Mouse (Mus musculus) adrenal gland, adult (tissue): ENCODE data around the gene Plk3.

ENCODE experiments used
- DNase-seq, 2 experiments: peaks; one replicate each; pipeline ENCODE4 v3.0.0; 2022 to 2023; ENCODE audit warnings: low spot score in 1 of 2; ENCODE audit not compliant: inconsistent age in 2 of 2

Plk3 gene

GRCm38 (mm10) chr4:117139217-117139612, 5.5 kb upstream of the Plk3 start:
- DNase-seq: peak; percentile 53 to 84

DNA sequence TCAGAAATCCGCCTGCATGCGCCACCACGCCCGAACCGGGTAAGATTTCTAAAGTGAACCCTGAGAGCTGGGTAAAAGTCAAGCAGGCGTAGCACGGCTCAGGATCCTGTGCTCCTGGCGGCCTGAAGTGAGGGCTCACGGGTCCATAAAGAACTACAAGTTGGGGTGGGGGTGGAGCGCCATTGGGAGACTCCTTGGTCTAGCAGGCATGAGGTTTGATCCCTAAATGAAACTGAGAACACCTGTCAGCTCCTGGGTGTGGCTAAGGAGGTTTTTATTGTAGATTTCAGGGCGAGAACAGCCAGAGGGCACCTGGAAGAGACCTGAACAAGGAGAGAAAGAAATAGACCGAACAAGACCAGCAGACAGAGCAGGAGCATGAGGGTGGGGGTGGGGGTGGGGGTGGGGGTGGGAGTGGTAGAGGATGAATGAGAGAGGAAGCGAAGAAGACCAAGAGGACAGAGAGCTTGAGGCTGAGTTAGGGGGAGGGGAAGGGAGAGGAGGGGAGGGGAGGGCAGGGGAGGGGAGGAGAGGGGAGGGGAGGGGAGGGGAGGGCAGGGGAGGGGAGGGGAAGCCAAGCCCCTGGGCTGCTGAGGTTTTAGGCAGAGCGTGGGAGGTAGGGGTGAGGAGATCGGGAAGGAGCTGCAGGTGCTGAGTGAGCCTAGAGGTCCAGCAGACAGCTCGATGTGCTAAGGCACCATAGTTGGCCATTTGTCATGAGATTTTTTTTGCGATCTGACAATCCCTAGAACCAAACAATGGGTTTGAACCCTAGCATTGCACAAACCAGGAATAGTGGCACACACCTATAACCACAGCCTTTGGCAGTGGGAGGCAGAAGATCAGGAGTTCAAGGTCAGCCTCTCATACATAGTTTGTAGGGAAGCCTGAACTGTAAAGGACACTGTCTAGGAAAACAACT, 4.8 kb upstream of the Plk3 start:
- no peak for DNase-seq

DNA sequence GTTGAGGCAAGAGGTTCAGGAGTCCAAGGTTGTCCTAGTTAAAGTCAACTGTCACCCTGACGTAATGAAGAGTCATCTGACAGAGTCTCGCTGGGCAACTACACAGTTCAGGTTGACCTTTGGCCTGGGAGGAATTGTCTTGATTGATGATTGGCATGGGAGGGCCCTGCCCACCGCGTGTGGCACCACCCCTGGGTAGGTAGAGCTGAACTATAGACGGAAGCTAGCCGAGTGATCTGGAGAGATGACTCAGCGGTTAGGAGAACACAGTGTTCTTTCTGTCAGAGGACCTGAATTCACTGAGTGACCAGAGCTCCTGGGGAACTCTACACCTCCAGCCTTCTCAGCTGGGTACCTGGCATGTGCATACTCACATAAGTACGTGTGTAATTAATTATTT, 2.3 kb upstream of the Plk3 start:
- peak; percentile 94 to 95 for DNase-seq

- peak; percentile 48 to 70 for DNase-seq
These were observed 835 bp upstream of the Plk3 start for GRCm38 (mm10) chr4:117134601-117134995.

DNA sequence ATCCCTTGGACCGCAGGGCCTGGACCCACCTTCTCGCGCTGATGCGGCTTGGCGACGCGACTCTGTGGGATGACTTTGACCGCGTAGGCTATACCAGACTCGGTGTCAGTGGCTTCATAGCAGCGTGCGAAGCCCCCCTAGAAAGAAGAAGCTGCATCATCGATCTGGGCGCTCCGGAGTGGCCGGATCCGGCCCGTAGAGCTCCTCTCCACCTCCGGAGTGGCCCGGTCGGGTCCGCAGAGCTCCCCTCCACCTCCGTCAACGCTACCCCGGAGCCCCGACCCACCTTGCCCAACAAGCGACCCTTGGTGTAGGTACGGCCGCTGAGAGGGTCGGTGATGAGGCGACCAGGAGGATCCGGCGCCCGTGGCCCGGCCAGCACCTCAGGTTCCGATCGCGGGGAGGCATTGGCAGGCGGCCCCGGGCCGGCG, 382 bp downstream of the Plk3 start:
- DNase-seq: no peak

GRCm38 (mm10) chr4:117132794-117133143, 994 bp downstream of the Plk3 start:
- DNase-seq: no peak

DNA sequence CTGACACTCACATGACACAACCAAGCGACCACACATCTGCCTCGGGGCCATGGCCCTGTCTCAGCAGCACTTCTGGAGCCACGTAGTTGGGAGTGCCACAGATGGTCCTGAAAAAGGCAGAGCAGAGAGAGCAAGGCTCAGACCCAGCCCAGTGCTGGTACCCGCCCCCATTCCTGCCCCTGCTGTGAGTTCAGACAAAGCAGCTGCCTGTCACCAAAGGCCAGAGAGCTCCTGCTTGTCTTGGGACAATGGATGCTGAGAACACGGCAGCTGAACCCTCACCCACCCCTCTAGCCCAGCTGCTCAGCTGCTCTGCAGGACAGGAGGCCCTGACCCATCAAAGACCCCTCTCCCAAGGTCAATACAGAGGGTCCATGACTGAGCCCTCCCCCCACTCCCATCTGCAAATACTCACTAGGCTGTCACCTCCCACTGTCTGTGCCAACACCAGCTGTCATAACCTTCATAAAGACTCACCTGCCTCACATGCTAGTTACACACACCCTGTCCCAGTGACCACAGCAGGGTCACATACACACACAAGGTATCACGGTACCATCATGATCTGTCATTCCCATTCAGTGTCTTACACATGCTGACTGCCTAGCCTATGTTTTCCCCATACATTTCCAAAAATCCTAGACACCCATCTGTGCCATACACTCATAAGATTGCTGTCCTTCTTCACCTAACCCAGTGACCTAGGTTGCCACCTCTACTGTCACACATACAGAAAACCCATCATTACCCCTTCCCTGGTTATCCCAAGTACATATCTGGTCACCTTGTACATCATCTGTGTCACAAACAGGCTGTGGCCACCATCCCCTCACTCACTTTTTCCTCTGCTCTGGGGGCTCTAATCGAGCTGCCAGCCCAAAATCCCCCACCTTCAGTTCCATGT, 1.6 kb downstream of the Plk3 start:
- no peak for DNase-seq

- DNase-seq: no peak
These were observed 2.6 kb downstream of the Plk3 start for GRCm38 (mm10) chr4:117131198-117131597.

DNA sequence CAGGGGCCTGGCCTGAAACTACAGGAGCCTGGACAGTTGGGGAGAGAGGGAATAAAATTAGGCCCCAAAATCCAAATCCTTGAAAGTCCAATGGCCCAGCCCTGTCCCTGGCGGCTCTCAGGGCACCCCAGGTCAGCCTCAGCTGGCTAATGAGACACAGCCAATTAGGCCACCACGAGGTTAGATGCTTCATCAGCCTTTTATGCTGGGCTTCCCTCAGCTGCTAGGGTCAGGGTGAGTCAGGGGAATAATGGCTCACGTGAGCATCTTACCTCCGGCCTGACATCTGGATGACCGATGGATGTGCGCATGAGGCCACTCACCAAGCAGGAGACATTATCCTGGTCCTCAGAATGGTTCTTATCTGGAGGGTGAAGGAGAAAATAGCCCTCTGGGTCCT, 3.0 kb downstream of the Plk3 start:
- DNase-seq: no peak

DNA sequence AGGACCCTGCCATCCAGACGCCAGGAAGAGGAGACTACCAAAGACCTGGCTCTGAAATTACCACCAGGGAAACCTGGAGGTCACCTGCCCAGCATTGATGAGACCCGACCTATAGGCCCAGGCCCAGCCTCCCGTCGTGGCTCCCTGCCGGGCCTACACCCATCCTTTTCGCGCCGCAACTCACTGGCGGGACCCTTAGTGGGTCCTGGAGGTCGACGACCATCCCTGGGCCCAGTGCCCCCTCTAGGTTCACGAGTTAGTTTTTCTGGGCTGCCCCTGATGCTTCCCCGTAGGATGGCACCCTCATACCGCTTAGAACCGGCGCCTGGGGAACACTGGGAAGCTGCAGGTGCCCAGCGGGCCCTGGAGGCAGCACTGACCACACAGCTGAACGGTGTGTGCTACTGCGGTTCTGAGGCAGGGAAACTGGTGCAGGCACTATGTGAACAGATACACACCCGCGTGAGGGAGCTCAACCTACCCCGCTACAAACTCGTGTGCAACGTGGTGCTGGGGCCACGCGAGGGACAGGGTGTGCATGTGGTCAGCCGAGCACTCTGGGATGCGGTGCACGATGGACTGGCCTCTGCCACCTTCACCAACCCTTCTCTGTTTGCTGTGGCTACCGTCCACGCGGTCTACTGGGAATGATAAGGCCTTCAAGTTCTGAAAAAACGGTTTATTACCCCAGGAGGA, 5.6 kb downstream of the Plk3 start:
- no peak for DNase-seq

GRCm38 (mm10) chr4:117126675-117127290, 7.0 kb downstream of the Plk3 start, which contains the start of gene Tctex1d4:
Gene Tctex1d4, plus strand, starts transcription at chr4:117126794.
- no peak for DNase-seq

DNA sequence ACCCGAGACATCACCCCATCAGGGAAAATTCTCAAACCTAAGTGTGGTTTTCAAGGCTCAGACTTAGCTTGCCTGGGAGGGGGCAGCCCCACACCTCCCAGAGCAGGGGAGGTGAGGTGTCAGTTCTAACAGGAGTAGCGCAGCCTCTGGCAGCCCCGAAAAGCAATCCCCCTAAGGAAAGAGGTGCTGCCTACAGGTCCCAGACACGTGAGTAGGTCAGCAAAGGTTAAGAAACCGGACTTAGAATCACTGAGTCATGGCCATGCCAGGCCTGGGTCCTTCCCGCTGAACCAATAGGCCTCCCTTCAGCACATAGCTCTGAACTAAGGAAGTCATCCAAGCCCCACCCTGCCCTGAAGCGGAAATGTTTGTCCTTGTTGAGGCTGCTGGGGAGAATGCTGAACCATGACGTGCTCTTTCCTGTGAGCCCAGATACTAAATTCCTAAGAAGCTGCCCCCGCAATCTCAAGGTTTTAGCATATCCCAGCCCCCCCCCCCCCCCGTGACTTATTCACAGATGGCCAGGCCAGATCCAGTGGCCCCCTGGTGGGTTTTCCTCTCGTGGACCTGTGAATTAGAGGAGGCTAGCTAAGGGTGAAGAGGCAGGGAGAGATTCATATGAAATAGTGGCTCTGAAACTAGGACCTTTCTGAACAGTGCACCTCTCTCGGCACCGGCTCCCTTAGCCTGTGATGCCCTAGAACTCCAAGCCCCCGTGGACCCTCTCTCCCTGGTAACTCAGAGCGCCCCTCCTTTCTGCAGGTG, 7.7 kb downstream of the Plk3 start:
- peak; percentile 85 to 92 for DNase-seq

DNA sequence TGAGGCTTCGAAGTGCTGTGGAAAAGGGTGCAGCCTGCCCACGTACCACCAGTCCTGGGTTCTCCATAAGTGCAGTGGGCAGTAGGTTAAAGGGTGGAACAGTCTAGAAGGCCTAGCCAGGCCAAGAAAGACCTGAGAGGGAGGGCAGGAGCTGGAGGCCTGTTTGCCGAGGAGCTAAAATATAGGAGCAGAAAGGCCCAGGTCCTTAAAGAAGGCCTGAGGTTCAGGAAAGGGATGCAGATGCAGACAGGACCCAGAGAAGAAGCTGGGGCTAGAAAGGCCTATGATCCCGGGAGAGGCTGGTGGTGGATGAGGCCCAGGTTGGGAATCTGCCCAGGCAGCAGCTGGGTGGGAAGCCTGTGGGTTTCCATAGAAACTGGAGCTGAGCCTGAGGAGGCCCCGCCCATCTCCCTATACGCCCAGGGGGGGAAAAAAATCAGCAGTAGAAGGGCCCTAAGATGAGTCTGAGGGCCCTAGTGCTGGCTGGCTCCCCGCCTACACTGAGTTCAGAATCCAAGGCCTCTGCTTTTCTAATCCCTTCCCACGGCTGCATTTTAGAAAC, 8.3 kb downstream of the Plk3 start, which contains the start of gene Btbd19:
Gene Btbd19 (minus strand): TSS at position 378 of the 562 bp plus-strand sequence.
- peak in 1 of 2 experiments; percentile 59 for DNase-seq

DNA sequence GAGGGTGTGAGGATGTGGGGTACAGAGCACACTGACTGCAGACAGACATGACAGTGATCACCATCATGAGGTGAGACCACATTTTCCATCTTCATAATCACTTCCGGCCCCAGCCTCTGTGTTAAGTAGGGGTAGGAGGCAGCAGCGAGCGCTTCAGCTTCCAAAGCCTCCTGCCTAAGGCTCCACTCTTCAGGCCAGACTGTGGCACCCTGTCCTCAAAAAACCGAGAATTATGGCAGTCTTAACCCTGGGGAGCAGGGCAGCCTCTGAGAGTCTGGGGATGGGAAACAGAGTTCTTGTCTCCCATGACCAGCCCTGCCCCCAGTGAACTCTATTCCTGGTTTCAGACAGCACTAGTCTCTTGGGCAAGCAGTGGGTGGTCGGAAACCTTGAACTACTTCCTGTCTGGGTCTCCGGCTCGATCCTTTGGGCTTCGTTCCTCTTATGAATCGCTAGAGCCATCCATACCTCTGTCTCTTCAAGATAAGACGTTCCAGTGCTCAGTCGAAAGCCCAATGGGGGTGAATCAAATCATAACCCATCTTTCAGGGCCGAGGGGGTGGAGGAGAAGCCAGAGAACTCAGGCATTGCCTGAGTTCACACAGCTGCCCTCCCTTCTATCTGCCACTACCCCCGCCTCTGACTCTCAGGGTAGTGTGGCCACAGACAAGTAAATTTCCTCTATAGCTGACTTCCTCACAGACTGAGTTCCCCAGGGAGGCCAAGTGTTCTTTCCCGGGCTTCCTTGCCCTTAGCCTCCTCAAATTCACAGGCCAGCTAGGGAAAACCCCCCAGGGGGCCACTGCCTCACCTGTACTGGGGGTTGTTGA, 9.0 kb downstream of the Plk3 start:
- DNase-seq: peak; percentile 50 to 83

DNA sequence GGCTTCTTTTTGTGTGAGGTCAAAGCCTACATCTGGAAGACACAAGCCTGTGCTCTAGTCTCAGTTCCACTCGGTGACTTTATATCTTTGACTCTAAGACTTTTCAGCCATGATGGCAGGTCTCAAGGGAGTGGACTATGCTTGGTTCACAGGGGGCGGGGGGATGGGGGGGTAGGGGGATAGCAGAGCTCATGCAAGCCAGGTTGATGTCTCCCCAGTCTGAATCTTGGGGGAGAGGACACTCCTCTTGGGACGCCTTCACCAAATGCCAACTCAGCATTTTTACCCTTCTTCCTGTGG, 9.6 kb downstream of the Plk3 start:
- no peak for DNase-seq

DNA sequence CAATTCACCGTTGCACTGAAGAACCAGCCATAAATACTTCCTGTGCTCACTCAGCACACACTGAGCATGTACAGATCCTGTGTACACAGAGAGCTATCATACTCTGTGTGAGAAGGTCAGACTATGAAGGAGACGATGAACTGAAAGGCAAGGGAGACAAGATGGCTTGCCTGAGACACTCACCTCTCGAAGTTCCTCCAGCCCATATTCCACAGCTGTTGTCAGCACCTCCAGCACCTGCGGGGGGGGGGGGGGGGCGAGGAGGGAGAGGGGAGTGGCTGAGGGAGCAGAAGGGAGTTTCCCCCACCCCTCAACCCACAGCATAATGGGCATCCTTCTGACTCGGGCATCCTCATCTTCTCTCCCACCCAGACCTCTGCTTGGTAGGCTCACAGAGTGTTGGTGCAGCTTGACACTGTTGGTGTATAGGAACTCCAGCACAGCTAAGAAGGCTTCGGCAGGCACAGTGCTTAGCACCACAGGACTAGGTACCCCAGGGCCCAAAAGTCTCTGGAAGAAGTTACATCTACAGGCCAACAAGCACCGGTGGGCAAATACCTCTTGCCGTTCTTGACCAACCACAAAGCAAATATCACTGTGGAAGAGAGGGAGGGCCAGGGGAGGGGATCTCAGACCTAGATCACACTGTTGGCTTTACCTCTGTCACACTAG, 10.1 kb downstream of the Plk3 start:
- no peak for DNase-seq

DNA sequence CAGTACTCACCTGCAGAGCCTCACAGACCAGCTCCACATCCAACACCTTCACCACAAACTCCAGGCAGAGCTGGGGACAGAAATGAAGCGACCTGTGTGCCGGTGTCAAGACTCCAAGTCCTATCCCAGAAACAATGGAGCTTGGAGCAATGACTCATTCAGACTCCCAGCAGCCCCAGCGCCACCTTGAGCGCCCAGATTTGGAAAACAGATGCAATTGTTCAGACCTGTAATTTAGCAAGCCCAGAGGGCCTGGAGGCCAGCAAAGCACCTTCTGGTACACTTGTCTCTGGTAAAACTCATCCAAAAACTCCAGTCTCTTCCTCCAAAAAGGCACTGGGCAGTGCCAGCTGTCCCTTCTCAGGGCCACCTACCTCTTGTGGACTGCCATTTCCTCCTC, 11.6 kb downstream of the Plk3 start:
- DNase-seq: peak in 1 of 2 experiments; percentile 64
